Mouse (Mus musculus): ENCODE measurements around the gene Ppm1a. TPM values are rescaled to one million over a fixed set of nuclear protein-coding genes. Genes with fewer than 3 reads are reported as not detected.
"Not testable (repeated sequence)": the region's sequence is repeated elsewhere in the genome, so short reads cannot be mapped to it uniquely, and the experiment has no call there.

Gene Ppm1a
- polyA plus RNA-seq, 1 experiment from 2014 or later, result 35.9 TPM

DNA sequence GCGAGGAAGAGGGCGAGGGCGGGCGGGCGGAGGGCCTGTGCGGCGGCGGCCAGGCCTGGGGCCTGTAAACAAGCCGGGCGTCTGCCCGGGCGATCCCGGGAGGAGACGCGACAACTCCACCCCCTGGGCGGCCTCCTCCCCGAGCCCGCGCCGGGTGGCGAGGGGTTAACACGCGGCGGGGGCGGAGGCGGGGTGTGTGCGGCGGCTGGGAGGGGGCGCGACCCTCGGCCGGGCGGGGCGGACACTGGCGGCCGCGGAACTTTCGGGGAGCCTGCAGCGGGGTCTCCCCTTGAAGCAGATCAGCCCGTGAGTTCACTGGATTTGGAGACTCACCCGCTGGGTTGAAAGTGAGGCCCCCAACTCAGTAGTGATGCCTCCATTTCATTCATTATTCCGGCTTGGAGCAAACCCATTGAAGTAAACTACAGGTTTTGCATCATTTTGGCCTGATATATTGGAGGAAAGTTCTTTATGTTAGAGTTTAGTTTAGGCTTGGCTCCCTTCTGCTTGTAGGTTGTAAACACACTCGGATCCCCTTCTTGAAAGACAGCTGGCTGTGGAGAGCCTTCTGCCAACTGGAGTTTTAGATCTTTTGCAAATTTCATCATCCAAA, 4.5 kb downstream of the Ppm1a start:
- Histone ChIP-seq H3K4me3 (peak overlapping the region; percentile 92), H3K9ac (peak overlapping the region; percentile 100), H3K9me3 (no peaks in the 10 kb centered on the region), H3K4me1 (peaks cover 40% of the 10 kb centered on the region), H3K36me3 (no peaks in the 10 kb centered on the region), H3K27ac (replicated peaks) (peak overlapping the region; percentile 99), H3K27me3 (replicated peaks) (no peaks in the 10 kb centered on the region), H3K4me2 (peak overlapping the region; percentile 82)
- 0% methylated on average over 30 of the region's 43 CpGs for WGBS
- peak; percentile 62 for ATAC-seq (ENCODE audit: extremely low read depth, insufficient number of reproducible peaks, low FRiP score, low TSS enrichment)

DNA sequence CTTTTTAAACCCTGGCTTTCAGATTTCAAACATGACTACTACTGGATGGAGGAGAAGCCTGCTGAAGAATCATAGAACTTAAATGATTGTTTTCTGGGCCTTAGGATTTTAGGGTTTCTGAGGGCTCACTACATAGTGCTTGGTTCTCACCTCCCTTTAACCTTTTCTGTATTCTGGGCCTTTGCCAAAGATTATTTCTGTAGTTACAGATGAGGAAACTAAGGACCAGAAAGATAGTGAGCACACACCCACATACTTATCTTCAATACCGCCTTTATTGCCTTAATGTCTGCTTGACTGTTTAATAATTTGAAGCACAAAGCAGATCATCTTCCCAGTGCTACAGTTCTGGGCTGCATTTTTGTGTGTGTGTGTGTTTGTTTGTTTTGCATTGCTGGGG, 5.2 kb downstream of the Ppm1a start:
- H3K36me3 ChIP-seq, result no peaks in the 10 kb centered on the region
- 14% methylated on average over 1 of the region's 1 CpGs for WGBS
- H3K9me3 ChIP-seq, result no peaks in the 10 kb centered on the region
- peak overlapping the region; percentile 100 for H3K9ac ChIP-seq
- no peak for ATAC-seq (ENCODE audit: extremely low read depth, insufficient number of reproducible peaks, low FRiP score, low TSS enrichment)
- peak overlapping the region; percentile 82 for H3K4me2 ChIP-seq
- H3K4me1 ChIP-seq, result peaks cover 32% of the 10 kb centered on the region
- peak overlapping the region; percentile 92 for H3K4me3 ChIP-seq
- no peak overlapping the region for H3K27ac ChIP-seq (replicated peaks)
- H3K27me3 ChIP-seq (replicated peaks), result no peaks in the 10 kb centered on the region

DNA sequence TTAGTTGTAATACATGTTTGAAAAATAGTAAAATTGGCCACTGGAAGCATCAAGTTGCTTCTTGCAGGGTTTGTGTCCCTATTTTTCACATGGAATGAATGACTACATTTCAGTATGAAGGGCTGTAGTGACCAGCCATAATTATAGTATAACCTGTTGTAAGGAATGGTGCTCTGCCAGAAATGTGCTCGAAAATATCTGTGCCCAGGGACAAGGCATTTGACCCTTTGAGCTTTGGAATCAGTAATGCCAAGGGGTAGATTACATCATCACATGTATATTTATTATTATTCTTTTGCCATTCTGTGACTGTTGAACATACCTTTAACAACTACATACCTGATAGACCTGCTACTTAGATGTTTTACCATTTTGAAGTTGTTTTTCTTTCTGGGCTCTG, 5.9 kb downstream of the Ppm1a start:
- ATAC-seq (ENCODE audit: extremely low read depth, insufficient number of reproducible peaks, low FRiP score, low TSS enrichment), result no peak
- Histone ChIP-seq H3K4me1 (peaks cover 32% of the 10 kb centered on the region), H3K9ac (0 out of 2 replicates have a peak overlapping the region, but pooled peaks have one; percentile 15), H3K4me2 (peak overlapping the region; percentile 82), H3K9me3 (no peaks in the 10 kb centered on the region), H3K27me3 (replicated peaks) (no peaks in the 10 kb centered on the region), H3K27ac (replicated peaks) (no peak overlapping the region), H3K36me3 (no peaks in the 10 kb centered on the region), H3K4me3 (peak overlapping the region; percentile 92)
- 55% methylated on average over 1 of the region's 1 CpGs for WGBS

DNA sequence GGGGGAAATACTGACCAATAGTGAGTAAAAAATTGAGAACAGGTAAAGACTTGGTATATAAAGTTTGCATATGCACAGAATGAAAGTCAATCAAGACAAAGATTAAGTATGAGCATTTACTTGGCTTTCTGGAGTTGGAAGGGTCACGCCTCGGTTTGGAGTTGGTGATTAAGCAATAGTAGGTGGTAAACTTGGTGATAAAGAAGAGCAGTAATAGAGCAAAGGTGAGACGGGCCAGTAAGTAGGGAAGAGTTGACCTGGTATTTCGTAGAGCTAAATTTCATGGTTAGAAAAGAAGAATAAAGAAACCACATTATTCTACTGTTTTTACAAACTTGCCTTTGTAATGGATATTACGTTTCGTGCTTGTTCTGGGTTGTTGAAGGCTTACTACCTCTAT, 10.6 kb downstream of the Ppm1a start:
- H3K4me3 ChIP-seq, result no peak overlapping the region
- H3K36me3 ChIP-seq, result peaks cover 9% of the 10 kb centered on the region
- ATAC-seq (ENCODE audit: extremely low read depth, insufficient number of reproducible peaks, low FRiP score, low TSS enrichment), result no peak
- H3K4me2 ChIP-seq, result no peak overlapping the region
- no peak overlapping the region for H3K27ac ChIP-seq (replicated peaks)
- no peaks in the 10 kb centered on the region for H3K9me3 ChIP-seq
- H3K9ac ChIP-seq, result no peak overlapping the region
- 89% methylated on average over 6 of the region's 6 CpGs for WGBS
- H3K4me1 ChIP-seq, result peaks cover 36% of the 10 kb centered on the region
- no peaks in the 10 kb centered on the region for H3K27me3 ChIP-seq (replicated peaks)

DNA sequence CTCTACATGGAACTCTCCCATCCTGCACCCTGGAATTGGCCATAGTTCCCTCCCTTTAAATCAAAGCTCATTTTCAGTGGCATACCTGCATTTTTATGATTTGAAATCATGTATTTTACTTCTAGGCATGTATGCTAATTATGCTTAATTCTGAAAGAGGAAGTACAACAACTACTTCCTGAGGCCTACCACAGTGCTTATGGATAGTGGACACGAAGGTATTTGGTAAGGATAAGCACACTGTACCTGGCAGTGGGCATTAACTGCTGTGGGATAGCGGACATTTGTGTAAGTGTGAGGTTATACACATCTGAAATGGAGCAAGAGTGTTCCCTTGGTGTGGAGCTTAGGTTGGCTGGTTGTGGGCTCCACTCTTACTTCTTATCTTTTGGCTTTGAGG, 11.0 kb downstream of the Ppm1a start:
- Histone ChIP-seq H3K36me3 (peaks cover 9% of the 10 kb centered on the region), H3K27me3 (replicated peaks) (no peaks in the 10 kb centered on the region), H3K27ac (replicated peaks) (no peak overlapping the region), H3K9me3 (no peaks in the 10 kb centered on the region), H3K4me3 (no peak overlapping the region), H3K9ac (no peak overlapping the region), H3K4me2 (no peak overlapping the region), H3K4me1 (peaks cover 32% of the 10 kb centered on the region)
- WGBS, result 82% methylated on average over 2 of the region's 2 CpGs
- ATAC-seq (ENCODE audit: extremely low read depth, insufficient number of reproducible peaks, low FRiP score, low TSS enrichment), result no peak

DNA sequence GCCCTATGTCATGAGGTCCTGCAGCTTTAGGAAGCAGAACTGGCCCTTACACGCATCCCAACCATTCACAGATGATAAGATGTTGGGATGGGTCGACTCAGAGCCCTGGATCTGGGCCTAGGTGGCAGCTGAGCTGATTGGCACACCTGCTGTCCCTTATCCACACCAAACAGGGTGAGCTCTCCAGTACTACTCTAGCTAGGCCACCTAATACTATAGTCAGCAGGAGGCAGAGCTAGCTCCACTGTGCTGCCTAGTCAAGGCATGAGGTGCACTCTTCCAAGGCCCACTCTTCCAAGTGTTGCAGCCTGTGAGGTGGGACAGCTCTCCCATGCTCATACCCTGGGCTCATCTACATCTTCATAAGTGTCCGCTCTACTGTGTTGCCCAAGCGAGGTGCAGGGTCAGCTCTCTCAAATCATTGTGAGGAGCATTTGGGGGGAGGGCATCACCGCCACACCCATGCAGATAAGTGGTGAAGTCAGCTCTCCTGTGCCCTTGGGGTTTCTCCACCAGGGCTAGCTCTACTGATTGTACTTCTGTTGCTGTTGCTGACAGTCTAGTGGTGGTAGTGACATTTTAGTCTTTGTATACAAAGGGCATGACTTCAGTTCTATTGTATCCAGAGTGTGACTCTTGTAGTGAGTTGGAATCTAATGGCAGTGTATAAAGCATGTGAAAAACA, 12.4 kb downstream of the Ppm1a start:
- Histone ChIP-seq H3K9ac (no peak overlapping the region), H3K4me3 (no peak overlapping the region), H3K4me2 (no peak overlapping the region), H3K27me3 (replicated peaks) (no peaks in the 10 kb centered on the region), H3K4me1 (peaks cover 26% of the 10 kb centered on the region), H3K36me3 (peaks cover 9% of the 10 kb centered on the region), H3K27ac (replicated peaks) (no peak overlapping the region), H3K9me3 (no peaks in the 10 kb centered on the region)
- no peak for ATAC-seq (ENCODE audit: extremely low read depth, insufficient number of reproducible peaks, low FRiP score, low TSS enrichment)
- 61% methylated on average over 5 of the region's 5 CpGs for WGBS

DNA sequence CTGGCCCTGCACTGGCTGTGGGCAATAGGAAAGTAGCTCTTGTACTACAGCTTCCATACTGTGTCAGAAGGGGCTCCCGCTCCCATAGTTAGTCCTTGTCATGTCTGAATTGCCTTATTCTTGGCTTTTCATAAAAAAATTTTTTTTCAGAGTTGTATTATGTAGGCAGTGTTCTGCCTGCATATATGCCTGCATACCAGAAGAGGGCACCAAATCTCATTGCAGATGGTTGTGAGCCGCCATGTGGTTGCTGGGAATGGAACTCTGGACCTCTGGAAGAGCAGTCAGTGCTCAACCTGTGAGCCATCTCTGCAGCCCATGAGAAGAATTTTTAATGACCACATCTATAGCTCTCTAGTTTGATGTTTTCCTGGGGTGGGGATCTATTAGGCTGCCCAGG, 13.9 kb downstream of the Ppm1a start:
- H3K4me3 ChIP-seq, result no peak overlapping the region
- no peaks in the 10 kb centered on the region for H3K27me3 ChIP-seq (replicated peaks)
- H3K36me3 ChIP-seq, result peaks cover 9% of the 10 kb centered on the region
- peaks cover 26% of the 10 kb centered on the region for H3K4me1 ChIP-seq
- whole genome bisulfite sequencing, result 96% methylated on average over 2 of the region's 2 CpGs
- no peak for ATAC-seq (ENCODE audit: extremely low read depth, insufficient number of reproducible peaks, low FRiP score, low TSS enrichment)
- H3K9ac ChIP-seq, result no peak overlapping the region
- H3K9me3 ChIP-seq, result no peaks in the 10 kb centered on the region
- H3K27ac ChIP-seq (replicated peaks), result no peak overlapping the region
- no peak overlapping the region for H3K4me2 ChIP-seq

DNA sequence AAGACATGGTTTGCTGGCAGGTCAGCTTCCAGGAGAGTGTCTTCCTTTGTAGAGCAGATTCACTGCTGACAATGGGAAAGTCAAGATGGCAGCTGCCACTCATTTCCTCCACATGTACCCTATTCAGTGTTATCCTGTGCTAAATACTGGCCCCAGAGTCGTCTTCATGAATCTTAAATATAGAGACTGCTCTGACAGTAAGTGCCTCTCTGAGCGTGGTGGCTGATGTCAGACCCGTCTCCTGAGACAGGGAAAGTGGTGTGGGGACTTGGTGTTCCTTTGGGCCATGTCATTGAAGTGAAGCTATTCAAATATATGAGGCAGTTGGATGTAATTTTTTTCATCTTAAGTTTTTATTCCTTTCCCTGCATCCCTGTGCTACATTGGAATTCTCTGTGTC, 14.5 kb downstream of the Ppm1a start:
- whole genome bisulfite sequencing, result 84% methylated on average over 3 of the region's 3 CpGs
- Histone ChIP-seq H3K4me1 (peaks cover 26% of the 10 kb centered on the region), H3K4me3 (no peak overlapping the region), H3K27ac (replicated peaks) (no peak overlapping the region), H3K9me3 (no peaks in the 10 kb centered on the region), H3K36me3 (peaks cover 11% of the 10 kb centered on the region), H3K4me2 (no peak overlapping the region), H3K9ac (no peak overlapping the region), H3K27me3 (replicated peaks) (no peaks in the 10 kb centered on the region)
- ATAC-seq (ENCODE audit: extremely low read depth, insufficient number of reproducible peaks, low FRiP score, low TSS enrichment), result no peak

DNA sequence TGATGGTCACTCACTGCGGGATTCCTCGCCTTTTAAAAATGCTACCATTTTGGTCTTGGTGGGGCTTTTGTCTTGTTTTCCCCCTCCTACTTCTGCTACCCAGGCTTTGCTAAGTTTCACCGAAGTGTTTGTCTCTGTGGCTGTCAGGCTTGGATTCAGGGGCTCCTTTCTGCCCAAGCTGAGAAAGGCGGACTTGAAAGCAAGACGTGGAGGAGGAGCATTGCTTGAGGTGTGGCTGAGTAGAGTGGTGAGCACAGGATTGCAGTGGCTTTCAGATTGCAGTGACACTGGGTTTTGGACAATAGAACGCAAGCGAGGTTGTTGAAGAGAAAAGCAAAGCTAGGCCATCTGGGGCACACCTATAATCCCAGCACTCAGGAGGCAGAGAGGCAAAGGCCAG, 16.7 kb downstream of the Ppm1a start:
- no peaks in the 10 kb centered on the region for H3K9me3 ChIP-seq
- 72% methylated on average over 7 of the region's 7 CpGs for WGBS
- H3K4me3 ChIP-seq, result no peak overlapping the region
- no peaks in the 10 kb centered on the region for H3K27me3 ChIP-seq (replicated peaks)
- no peak overlapping the region for H3K27ac ChIP-seq (replicated peaks)
- H3K36me3 ChIP-seq, result peaks cover 11% of the 10 kb centered on the region
- H3K4me2 ChIP-seq, result no peak overlapping the region
- peaks cover 22% of the 10 kb centered on the region for H3K4me1 ChIP-seq
- H3K9ac ChIP-seq, result no peak overlapping the region
- ATAC-seq (ENCODE audit: extremely low read depth, insufficient number of reproducible peaks, low FRiP score, low TSS enrichment), result no peak

DNA sequence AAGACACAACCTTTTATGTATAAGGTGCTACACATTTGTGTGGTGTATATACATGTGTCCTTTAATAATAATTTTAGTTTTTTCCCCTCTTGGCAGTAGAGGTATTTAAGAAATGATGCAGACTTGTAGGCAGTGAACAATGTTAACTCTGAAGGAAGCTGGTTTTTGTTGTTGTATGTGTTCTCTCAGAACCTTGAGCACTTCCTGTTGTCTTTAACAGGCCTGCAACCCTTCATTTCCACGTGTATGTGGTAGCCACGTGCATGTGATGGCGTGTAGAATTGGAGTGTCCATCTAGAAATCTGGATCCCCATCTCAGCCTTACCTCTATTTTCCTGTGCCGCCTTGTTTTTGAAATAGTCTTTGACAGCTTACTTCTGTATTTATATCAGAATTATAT, 20.0 kb downstream of the Ppm1a start:
- 73% methylated on average over 4 of the region's 4 CpGs for WGBS
- no peak overlapping the region for H3K4me3 ChIP-seq
- no peaks in the 10 kb centered on the region for H3K9me3 ChIP-seq
- H3K27me3 ChIP-seq (replicated peaks), result no peaks in the 10 kb centered on the region
- ATAC-seq (ENCODE audit: extremely low read depth, insufficient number of reproducible peaks, low FRiP score, low TSS enrichment), result no peak
- no peak overlapping the region for H3K27ac ChIP-seq (replicated peaks)
- H3K4me1 ChIP-seq, result peaks cover 25% of the 10 kb centered on the region
- no peak overlapping the region for H3K4me2 ChIP-seq
- H3K9ac ChIP-seq, result no peak overlapping the region
- H3K36me3 ChIP-seq, result peaks cover 6% of the 10 kb centered on the region

DNA sequence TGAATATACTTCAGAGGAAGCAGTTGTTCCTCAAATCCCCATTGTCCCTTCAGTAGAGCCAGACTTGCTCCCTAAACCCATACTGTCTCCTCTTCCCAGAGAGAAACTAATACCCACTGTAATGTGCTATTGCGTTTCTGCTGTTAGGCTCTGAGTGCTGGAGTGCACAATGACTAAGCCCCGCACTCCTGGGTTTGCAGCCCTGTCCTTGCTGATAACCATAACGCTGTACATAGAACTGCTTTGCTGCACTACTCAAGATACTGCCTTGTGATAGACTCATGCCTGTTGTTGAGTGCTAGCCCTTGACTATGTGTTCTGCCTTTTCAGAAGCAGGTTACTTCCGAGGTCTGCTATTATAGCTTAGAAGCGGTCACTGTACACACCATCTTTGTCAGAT, 22.9 kb downstream of the Ppm1a start:
- H3K4me1 ChIP-seq, result peaks cover 24% of the 10 kb centered on the region
- no peak overlapping the region for H3K9ac ChIP-seq
- H3K4me3 ChIP-seq, result no peak overlapping the region
- H3K4me2 ChIP-seq, result no peak overlapping the region
- no peaks in the 10 kb centered on the region for H3K9me3 ChIP-seq
- no peak for ATAC-seq (ENCODE audit: extremely low read depth, insufficient number of reproducible peaks, low FRiP score, low TSS enrichment)
- no peaks in the 10 kb centered on the region for H3K27me3 ChIP-seq (replicated peaks)
- 69% methylated on average over 5 of the region's 5 CpGs for WGBS
- H3K27ac ChIP-seq (replicated peaks), result no peak overlapping the region
- H3K36me3 ChIP-seq, result peaks cover 27% of the 10 kb centered on the region

DNA sequence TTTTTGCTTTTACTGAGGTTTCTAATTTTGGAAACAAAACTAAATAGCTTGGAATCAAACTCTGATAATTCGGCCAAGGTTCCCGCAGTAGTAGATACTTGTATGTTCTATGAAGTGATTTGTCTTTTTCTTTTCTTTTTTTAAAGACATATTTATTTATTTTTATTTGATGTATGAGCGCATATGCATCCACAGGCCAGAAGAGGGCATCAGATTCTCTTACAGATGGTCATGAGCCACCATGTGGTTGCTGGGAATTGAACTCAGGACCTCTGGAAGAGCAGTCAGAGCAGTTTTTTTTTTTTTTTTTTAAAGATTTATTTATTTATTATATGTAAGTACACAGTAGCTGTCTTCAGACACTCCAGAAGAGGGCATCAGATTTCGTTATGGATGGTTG, 25.5 kb downstream of the Ppm1a start:
- peaks cover 46% of the 10 kb centered on the region for H3K36me3 ChIP-seq
- ATAC-seq (ENCODE audit: extremely low read depth, insufficient number of reproducible peaks, low FRiP score, low TSS enrichment); H3K27ac ChIP-seq (replicated peaks); H3K27me3 ChIP-seq (replicated peaks); H3K9me3 ChIP-seq; H3K4me3 ChIP-seq; H3K4me2 ChIP-seq; H3K9ac ChIP-seq: not testable (repeated sequence)
- peaks cover 24% of the 10 kb centered on the region for H3K4me1 ChIP-seq
- WGBS, result 89% methylated on average over 4 of the region's 4 CpGs
